Mouse (Mus musculus): ENCODE results near the gene Mark3. TPM values are rescaled to one million over a fixed set of nuclear protein-coding genes. Genes with fewer than 3 reads are reported as not detected.

Mark3 gene
- total and polyA plus RNA-seq, 3 experiments: 34.3 to 51.2 (median 40.2) TPM

DNA sequence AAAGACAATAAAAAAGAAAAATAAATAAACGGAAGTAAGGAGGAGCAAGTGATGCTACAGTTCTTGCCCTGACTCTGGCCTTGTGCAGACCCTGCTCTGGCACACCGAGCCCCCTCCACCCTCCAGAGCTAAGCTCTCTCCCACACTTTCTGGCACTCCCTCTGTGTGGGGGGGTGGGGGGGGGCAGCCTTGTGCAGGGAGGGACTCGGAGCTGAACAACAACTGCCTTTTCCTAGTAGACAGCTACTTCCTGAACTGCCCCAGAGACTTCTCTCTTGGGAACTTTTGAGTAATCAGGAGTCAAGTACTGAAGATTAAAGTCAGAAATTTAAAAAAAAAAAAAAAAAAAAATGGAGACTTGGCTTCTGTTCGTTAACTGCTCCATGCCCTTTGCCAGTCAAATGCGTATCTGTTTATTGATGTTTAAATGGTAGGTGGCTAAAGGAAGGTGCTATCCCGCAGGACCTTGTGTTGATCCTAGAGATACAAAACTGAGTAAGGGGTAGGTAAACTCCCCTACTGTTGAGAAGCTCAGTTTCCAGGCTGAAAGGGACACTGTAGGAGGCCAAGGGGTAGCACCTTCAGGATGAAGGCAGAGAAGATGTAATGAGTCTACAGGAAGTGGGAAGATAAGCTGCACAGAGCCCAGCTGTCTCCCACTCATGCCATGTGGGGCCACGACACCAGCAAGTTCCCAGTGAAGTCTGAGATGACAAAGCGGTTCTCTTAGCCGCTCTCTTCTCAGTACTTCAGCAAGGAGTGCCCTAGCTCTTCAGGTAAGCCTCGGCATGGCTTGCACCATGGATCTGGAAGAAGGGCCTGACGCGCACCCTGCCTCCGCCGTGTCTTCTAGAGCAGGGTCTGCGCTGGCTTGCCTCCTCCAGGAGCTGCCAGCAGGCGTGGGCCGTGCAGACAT lies 89.2 kb downstream of the Mark3 start:
- H3K9ac ChIP-seq (ENCODE audit: insufficient read depth, low read depth): no peak overlapping the region
- dilution Hi-C loops (cut with MboI; ENCODE audit: extremely low pct_ligation_motif_present, extremely low pct_unique_long_range_greater_than_20kb, low sequenced_read_pairs) (no loop called here), in situ Hi-C loops (cut with MboI; ENCODE audit: low pct_ligation_motif_present, low pct_unique_long_range_greater_than_20kb, low sequenced_read_pairs) (no loop called here)
- no peak overlapping the region for H3K4me3 ChIP-seq (replicated peaks in 1 of 3; ENCODE audit: low read depth in 2 of 3, low read length in 2 of 3, poor library complexity in 1 of 3)
- TF ChIP-seq BHLHE40 (IDR thresholded peaks at IDR 0.05; ENCODE audit: low read depth, low read length) (no peak), UBTF (IDR thresholded peaks at IDR 0.05; ENCODE audit: low read depth, low read length) (no peak), PAX5 (IDR thresholded peaks at IDR 0.05; ENCODE audit: low read length) (no peak), POLR2A (IDR thresholded peaks at IDR 0.05; ENCODE audit: low read depth, low read length) (no peak), NELFE (IDR thresholded peaks at IDR 0.05; ENCODE audit: low read depth, low read length) (no peak)
- no peak overlapping the region for H3K4me2 ChIP-seq (ENCODE audit: insufficient read depth, low read depth, poor library complexity, severe bottlenecking)
- no peak overlapping the region for H3K27ac ChIP-seq (ENCODE audit: insufficient read depth, low read depth)
- H3K36me3 ChIP-seq (replicated peaks in 1 of 2; ENCODE audit: control insufficient read depth in 1 of 2, insufficient read depth in 1 of 2, low read length in 1 of 2): peaks cover 4 to 47% of the 10 kb centered on the region in 2 experiments
- no peaks in the 10 kb centered on the region for H3K79me2 ChIP-seq (replicated peaks; ENCODE audit: control insufficient read depth, extremely low read depth, insufficient read depth, poor library complexity, severe bottlenecking)
- H3K9me3 ChIP-seq (replicated peaks; ENCODE audit: low read length): no peaks in the 10 kb centered on the region
- H3K27me3 ChIP-seq (replicated peaks): no peaks in the 10 kb centered on the region
- peaks cover 0 to 19% of the 10 kb centered on the region in 2 experiments; a peak in 3 of 4 replicates for H3K4me1 ChIP-seq (ENCODE audit: control insufficient read depth in 1 of 2, insufficient read depth in 2 of 2)
- DNase-seq (ENCODE audit: extremely low read depth): no peak

DNA sequence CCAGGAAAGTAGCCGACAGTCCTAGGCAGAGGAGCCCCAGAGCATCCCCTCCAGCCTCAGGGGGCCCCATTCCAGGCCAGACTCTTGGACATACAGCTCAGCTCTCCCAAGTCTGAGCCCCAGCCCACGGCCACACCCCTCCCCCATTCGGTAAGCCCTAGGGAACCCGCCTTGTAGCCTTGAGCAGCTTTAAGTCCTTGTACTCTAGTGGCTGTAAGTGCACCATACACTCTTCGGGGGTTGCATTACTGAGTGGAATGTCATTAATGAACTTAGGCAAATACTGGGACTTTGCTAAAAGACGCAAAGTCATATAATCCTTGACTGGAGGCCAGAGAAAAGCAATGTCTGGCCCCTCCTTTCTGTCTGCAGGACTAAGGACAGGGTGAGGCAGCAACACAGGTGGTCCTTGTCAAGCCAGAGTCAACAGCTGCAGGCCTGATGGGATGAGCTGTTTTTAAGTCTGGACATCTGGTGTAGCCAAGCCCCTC lies 89.9 kb downstream of the Mark3 start:
- no peak overlapping the region for H3K4me3 ChIP-seq (replicated peaks in 1 of 3; ENCODE audit: low read depth in 2 of 3, low read length in 2 of 3, poor library complexity in 1 of 3)
- dilution Hi-C loops (cut with MboI; ENCODE audit: extremely low pct_ligation_motif_present, extremely low pct_unique_long_range_greater_than_20kb, low sequenced_read_pairs): no loop called here

More for the DNA sequence above, 89.9 kb downstream of the Mark3 start:
- no peaks in the 10 kb centered on the region for H3K27me3 ChIP-seq (replicated peaks)
- in situ Hi-C loops (cut with MboI; ENCODE audit: low pct_ligation_motif_present, low pct_unique_long_range_greater_than_20kb, low sequenced_read_pairs): no loop called here
- no peaks in the 10 kb centered on the region for H3K79me2 ChIP-seq (replicated peaks; ENCODE audit: control insufficient read depth, extremely low read depth, insufficient read depth, poor library complexity, severe bottlenecking)
- H3K9me3 ChIP-seq (replicated peaks; ENCODE audit: low read length): no peaks in the 10 kb centered on the region
- no peak for TF ChIP-seq ZC3H11A (IDR thresholded peaks at IDR 0.05; ENCODE audit: low read depth, low read length)
- no peak for TF ChIP-seq POLR2AphosphoS2 (IDR thresholded peaks at IDR 0.05; ENCODE audit: low read depth, low read length)
- no peak for TF ChIP-seq PAX5 (IDR thresholded peaks at IDR 0.05; ENCODE audit: low read length)
- TF ChIP-seq TCF12 (IDR thresholded peaks at IDR 0.05; ENCODE audit: low read depth, low read length): no peak
- no peak for TF ChIP-seq GABPA (IDR thresholded peaks at IDR 0.05; ENCODE audit: insufficient replicate concordance, low read depth, low read length)
- TF ChIP-seq MEF2A (IDR thresholded peaks at IDR 0.05; ENCODE audit: borderline replicate concordance, low read depth, low read length): no peak
- no peak for TF ChIP-seq CHD2 (IDR thresholded peaks at IDR 0.05; ENCODE audit: low read length)
- no peak for TF ChIP-seq NRF1 (IDR thresholded peaks at IDR 0.05; ENCODE audit: low read depth, low read length)
- no peak for TF ChIP-seq ZMIZ1 (IDR thresholded peaks at IDR 0.05; ENCODE audit: low read depth, low read length)
- TF ChIP-seq E2F4 (IDR thresholded peaks at IDR 0.05; ENCODE audit: insufficient replicate concordance, low read depth, low read length): no peak
- TF ChIP-seq MYC (IDR thresholded peaks at IDR 0.05; ENCODE audit: low read depth, low read length): no peak
- no peak for TF ChIP-seq USF2 (conservative IDR thresholded peaks at IDR 0.05; ENCODE audit: low read depth, low read length)
- no peak for TF ChIP-seq SMC3 (IDR thresholded peaks at IDR 0.05; ENCODE audit: low read depth, low read length)
- TF ChIP-seq MAX (IDR thresholded peaks at IDR 0.05; ENCODE audit: low read length): no peak
- TF ChIP-seq RAD21 (IDR thresholded peaks at IDR 0.05; ENCODE audit: low read depth, low read length): no peak
- no peak for TF ChIP-seq ZKSCAN1 (IDR thresholded peaks at IDR 0.05; ENCODE audit: borderline replicate concordance, low read depth, low read length)
- no peak for TF ChIP-seq HCFC1 (IDR thresholded peaks at IDR 0.05; ENCODE audit: low read depth, low read length)
- peaks cover 3 to 23% of the 10 kb centered on the region in 2 experiments for H3K4me1 ChIP-seq (ENCODE audit: control insufficient read depth in 1 of 2, insufficient read depth in 2 of 2)
- peaks cover 4 to 41% of the 10 kb centered on the region in 2 experiments for H3K36me3 ChIP-seq (replicated peaks in 1 of 2; ENCODE audit: control insufficient read depth in 1 of 2, insufficient read depth in 1 of 2, low read length in 1 of 2)
- DNase-seq (ENCODE audit: extremely low read depth): no peak
- H3K27ac ChIP-seq (ENCODE audit: insufficient read depth, low read depth): no peak overlapping the region
- H3K4me2 ChIP-seq (ENCODE audit: insufficient read depth, low read depth, poor library complexity, severe bottlenecking): no peak overlapping the region
- no peak overlapping the region for H3K9ac ChIP-seq (ENCODE audit: insufficient read depth, low read depth)
